Mouse (Mus musculus) CH12.LX (cell line): Measurements from ENCODE around the gene Galnt17. TPM values are rescaled to one million over a fixed set of nuclear protein-coding genes. Genes with fewer than 3 reads are reported as not detected.

Experiments used
- DNase-seq: peaks from one replicate; pipeline ENCODE4 v3.0.0-alpha.2; 2013; ENCODE audit errors: extremely low read depth
- H3K27ac ChIP-seq: 2 replicates; pipeline ENCODE4 v1.5.1; 2012; ENCODE audit warnings: low read depth, mild to moderate bottlenecking, control low read depth, moderate library complexity; ENCODE audit not compliant: insufficient read depth
- H3K27me3 ChIP-seq: replicated peaks from 2 replicates; pipeline ENCODE3; 2012; ENCODE audit warnings: inconsistent platforms
- H3K36me3 ChIP-seq, 2 experiments: replicated peaks in 1 of 2; 2 replicates each; pipeline versions ENCODE3 to v1.6.1; 2012; ENCODE audit warnings: inconsistent platforms in 1 of 2, low read length in 1 of 2, mild to moderate bottlenecking in 1 of 2, mixed read lengths in 1 of 2, moderate library complexity in 1 of 2; ENCODE audit not compliant: control insufficient read depth in 1 of 2, insufficient read depth in 1 of 2
- H3K4me1 ChIP-seq, 2 experiments: 2 replicates each; pipeline ENCODE4 v1.6.1; 2012; ENCODE audit warnings: inconsistent platforms in 1 of 2, moderate library complexity in 1 of 2; ENCODE audit not compliant: insufficient read depth in 2 of 2, control insufficient read depth in 1 of 2
- H3K4me2 ChIP-seq: 2 replicates; pipeline ENCODE4 v1.6.1; 2012; ENCODE audit warnings: low read depth, mild to moderate bottlenecking, control low read depth; ENCODE audit not compliant: poor library complexity, insufficient read depth, severe bottlenecking
- H3K4me3 ChIP-seq, 3 experiments: fragments of 150-350 bp in 1 of 3; sonication (generic) in 1 of 3; replicated peaks in 1 of 3; 2 replicates each; pipeline versions ENCODE3 to v1.5.1; 2011 to 2012; ENCODE audit warnings: low read depth in 2 of 3, low read length in 2 of 3, mild to moderate bottlenecking in 2 of 3, moderate library complexity in 2 of 3, control low read depth in 1 of 3, improper control_type of control experiment in 1 of 3, inconsistent platforms in 1 of 3, mixed read lengths in 1 of 3; ENCODE audit not compliant: poor library complexity in 1 of 3
- H3K79me2 ChIP-seq: replicated peaks from 2 replicates; pipeline ENCODE4 v1.6.1; 2012; ENCODE audit warnings: mild to moderate bottlenecking, moderate library complexity; ENCODE audit not compliant: control insufficient read depth, poor library complexity, insufficient read depth, severe bottlenecking; ENCODE audit errors: extremely low read depth
- H3K9ac ChIP-seq: 2 replicates; pipeline ENCODE4 v1.6.1; 2012; ENCODE audit warnings: low read depth, mild to moderate bottlenecking, control low read depth, moderate library complexity; ENCODE audit not compliant: insufficient read depth
- H3K9me3 ChIP-seq: replicated peaks from 2 replicates; pipeline ENCODE3; 2012; ENCODE audit warnings: low read length, inconsistent platforms, mixed read lengths
- CHD2 ChIP-seq: IDR thresholded peaks from 2 replicates; pipeline ENCODE4 v1.6.1; 2011; ENCODE audit warnings: low read length, improper control_type of control experiment
- CTCF ChIP-seq, 2 experiments: IDR thresholded peaks in 1 of 2; conservative IDR thresholded peaks in 1 of 2; 2 replicates each; pipeline ENCODE4 v1.5.1; 2011 to 2012; ENCODE audit warnings: low read depth in 2 of 2, low read length in 2 of 2, improper control_type of control experiment in 1 of 2, inconsistent platforms in 1 of 2, mild to moderate bottlenecking in 1 of 2, moderate library complexity in 1 of 2
- E2F4 ChIP-seq: IDR thresholded peaks from 2 replicates; pipeline ENCODE4 v1.6.1; 2011; ENCODE audit warnings: low read depth, low read length, improper control_type of control experiment; ENCODE audit not compliant: insufficient replicate concordance
- ELF1 ChIP-seq: IDR thresholded peaks from 2 replicates; pipeline ENCODE4 v1.6.1; 2014; ENCODE audit warnings: low read depth, mild to moderate bottlenecking, inconsistent platforms, low read length, improper control_type of control experiment
- ETS1 ChIP-seq: conservative IDR thresholded peaks from 2 replicates; pipeline ENCODE4 v1.6.1; 2012; ENCODE audit warnings: low read depth, mild to moderate bottlenecking, inconsistent platforms, low read length, improper control_type of control experiment, moderate library complexity
- HCFC1 ChIP-seq: IDR thresholded peaks from 2 replicates; pipeline ENCODE4 v1.6.1; 2012; ENCODE audit warnings: low read depth, mild to moderate bottlenecking, inconsistent platforms, low read length, improper control_type of control experiment
- IRF4 ChIP-seq: IDR thresholded peaks from 2 replicates; pipeline ENCODE4 v1.6.1; 2014; ENCODE audit warnings: low read depth, mild to moderate bottlenecking, inconsistent platforms, low read length, improper control_type of control experiment
- JUND ChIP-seq: conservative IDR thresholded peaks from 2 replicates; pipeline ENCODE4 v1.6.1; 2011; ENCODE audit warnings: low read depth, low read length, improper control_type of control experiment
- MXI1 ChIP-seq: IDR thresholded peaks from 2 replicates; pipeline ENCODE4 v1.6.1; 2011; ENCODE audit warnings: mild to moderate bottlenecking, low read depth, low read length, improper control_type of control experiment
- NELFE ChIP-seq: IDR thresholded peaks from 2 replicates; pipeline ENCODE4 v1.6.1; 2011; ENCODE audit warnings: low read depth, low read length, improper control_type of control experiment
- NRF1 ChIP-seq: IDR thresholded peaks from 2 replicates; pipeline ENCODE4 v1.6.1; 2014; ENCODE audit warnings: low read depth, mild to moderate bottlenecking, inconsistent platforms, low read length, improper control_type of control experiment, moderate library complexity
- RAD21 ChIP-seq: IDR thresholded peaks from 2 replicates; pipeline ENCODE4 v1.6.1; 2011; ENCODE audit warnings: low read depth, mild to moderate bottlenecking, low read length, improper control_type of control experiment, moderate library complexity
- SIN3A ChIP-seq: IDR thresholded peaks from 2 replicates; pipeline ENCODE4 v1.6.1; 2012; ENCODE audit warnings: low read length, improper control_type of control experiment, inconsistent platforms
- TBP ChIP-seq: conservative IDR thresholded peaks from 2 replicates; pipeline ENCODE4 v1.6.1; 2011; ENCODE audit warnings: low read depth, low read length, improper control_type of control experiment
- ZKSCAN1 ChIP-seq: IDR thresholded peaks from 2 replicates; pipeline ENCODE4 v1.6.1; 2012; ENCODE audit warnings: low read depth, inconsistent platforms, low read length, improper control_type of control experiment, borderline replicate concordance
- ZMIZ1 ChIP-seq: IDR thresholded peaks from 2 replicates; pipeline ENCODE4 v1.6.1; 2012; ENCODE audit warnings: low read depth, mild to moderate bottlenecking, inconsistent platforms, low read length, improper control_type of control experiment
- dilution Hi-C: fragments of 300-500 bp; cut with MboI; formaldehyde crosslinking; loops from 2 replicates; pipeline ENCODE4 v1.14.3; 2020; ENCODE audit warnings: low sequenced_read_pairs; ENCODE audit not compliant: extremely low pct_unique_long_range_greater_than_20kb, extremely low pct_ligation_motif_present
- in situ Hi-C: fragments of 300-500 bp; cut with MboI; formaldehyde crosslinking; loops from 3 replicates; pipeline ENCODE4 v1.14.3; 2019; ENCODE audit warnings: low sequenced_read_pairs, low pct_ligation_motif_present, low pct_unique_long_range_greater_than_20kb, mixed read lengths
- polyA plus RNA-seq: library from polyadenylated mRNA; unstranded; fragments of >175 nt; gene quantifications from 2 replicates; pipeline ENCODE4 v1.2.1, GENCODE M21; 2012; ENCODE audit warnings: low read depth; ENCODE audit not compliant: insufficient read length
- total RNA-seq, 2 experiments: library from RNA; depleted of rRNA; stranded (reverse); fragments of 300-350 nt in 1 of 2; fragments of >200 nt in 1 of 2; gene quantifications; 2 replicates each; pipeline ENCODE4 v1.2.3; 2012 to 2014

Gene Galnt17
- total and polyA plus RNA-seq, 3 experiments: 0.09 TPM; not detected in 2

GRCm38 (mm10) chr5:131192311-131192710, 116.0 kb downstream of the Galnt17 start:
- H3K9me3 ChIP-seq: peaks cover 79% of the 10 kb centered on the region
- H3K36me3 ChIP-seq: no peaks in the 10 kb centered on the region
- H3K4me2 ChIP-seq: no peak overlapping the region
- H3K79me2 ChIP-seq: no peaks in the 10 kb centered on the region
- no peak for DNase-seq
- no peak overlapping the region for H3K9ac ChIP-seq
- TF ChIP-seq CHD2: no peak
- TF ChIP-seq NRF1: no peak
- no peak for TF ChIP-seq RAD21
- TF ChIP-seq E2F4: no peak
- no peak for TF ChIP-seq ELF1
- TF ChIP-seq SIN3A: no peak
- no peak for TF ChIP-seq JUND
- TF ChIP-seq CTCF (conservative IDR thresholded peaks at IDR 0.05 in 1 of 2, IDR thresholded peaks at IDR 0.05 in 1 of 2; ENCODE audit: low read depth in 2 of 2, low read length in 2 of 2): no peak
- TF ChIP-seq TBP: no peak
- no peak for TF ChIP-seq ETS1
- TF ChIP-seq HCFC1: no peak
- TF ChIP-seq MXI1: no peak
- H3K27me3 ChIP-seq: no peaks in the 10 kb centered on the region
- no peaks in the 10 kb centered on the region for H3K4me1 ChIP-seq
- in situ Hi-C loops: no loop called here
- no peak overlapping the region for H3K27ac ChIP-seq
- dilution Hi-C loops: no loop called here
- H3K4me3 ChIP-seq: no peak overlapping the region

DNA sequence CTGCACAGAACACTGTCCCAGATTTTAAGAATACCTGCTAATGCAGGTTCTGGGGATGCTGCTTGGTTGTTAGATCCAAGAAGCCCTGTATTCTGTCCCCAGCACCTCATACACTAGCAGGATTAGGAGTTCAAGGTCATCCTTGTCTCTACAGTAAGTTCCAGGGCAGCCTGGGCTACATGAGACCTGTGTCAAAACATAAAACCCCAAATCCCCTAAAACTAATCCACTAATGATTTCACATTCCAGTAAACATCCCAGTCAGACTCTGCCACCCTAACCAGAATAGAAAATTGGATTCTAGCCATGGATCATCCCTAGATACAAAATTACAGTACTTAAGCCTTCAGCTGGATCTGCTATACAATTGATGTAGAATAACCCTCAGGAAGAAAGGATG, 123.7 kb downstream of the Galnt17 start:
- Histone ChIP-seq H3K4me3 (no peak overlapping the region), H3K79me2 (no peaks in the 10 kb centered on the region), H3K4me1 (no peaks in the 10 kb centered on the region), H3K9ac (no peak overlapping the region), H3K4me2 (no peak overlapping the region), H3K36me3 (no peaks in the 10 kb centered on the region), H3K9me3 (peaks cover 64% of the 10 kb centered on the region), H3K27me3 (no peaks in the 10 kb centered on the region), H3K27ac (no peak overlapping the region)
- no peak for DNase-seq
- no peak for TF ChIP-seq ZKSCAN1
- no peak for TF ChIP-seq SIN3A
- no peak for TF ChIP-seq IRF4
- TF ChIP-seq NELFE: no peak
- dilution Hi-C loops: no loop called here
- in situ Hi-C loops: no loop called here

DNA sequence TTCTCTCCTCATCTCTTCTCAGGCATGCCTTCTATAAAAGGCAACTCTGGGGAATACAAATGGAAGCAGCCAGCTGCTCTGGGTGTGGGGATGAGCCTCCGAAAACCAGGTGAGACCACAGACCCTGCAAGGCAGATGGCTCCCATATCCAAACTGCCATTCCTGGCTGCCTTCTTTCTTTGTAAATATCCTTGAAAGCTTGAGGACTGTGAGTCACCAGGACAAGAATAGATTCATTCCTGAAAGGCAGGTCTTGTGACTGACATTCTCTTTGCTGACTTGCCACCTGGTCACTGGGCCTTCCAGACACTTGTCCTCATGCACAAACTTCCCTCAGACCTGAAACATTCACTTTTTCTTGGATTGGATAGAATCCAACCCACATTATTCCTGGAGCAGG, 127.1 kb downstream of the Galnt17 start:
- TF ChIP-seq ZMIZ1: no peak
- no peak for TF ChIP-seq ELF1
- peaks cover 62% of the 10 kb centered on the region for H3K9me3 ChIP-seq
- no peak for DNase-seq
- no peak overlapping the region for H3K4me3 ChIP-seq
- in situ Hi-C loops: no loop called here
- no peak overlapping the region for H3K9ac ChIP-seq
- H3K79me2 ChIP-seq: no peaks in the 10 kb centered on the region
- no peaks in the 10 kb centered on the region for H3K4me1 ChIP-seq
- dilution Hi-C loops: no loop called here
- no peaks in the 10 kb centered on the region for H3K27me3 ChIP-seq
- H3K36me3 ChIP-seq: no peaks in the 10 kb centered on the region
- no peak overlapping the region for H3K27ac ChIP-seq
- H3K4me2 ChIP-seq: no peak overlapping the region
